Mouse (Mus musculus): ENCODE data around the gene Cep164.

The Cep164 gene

DNA sequence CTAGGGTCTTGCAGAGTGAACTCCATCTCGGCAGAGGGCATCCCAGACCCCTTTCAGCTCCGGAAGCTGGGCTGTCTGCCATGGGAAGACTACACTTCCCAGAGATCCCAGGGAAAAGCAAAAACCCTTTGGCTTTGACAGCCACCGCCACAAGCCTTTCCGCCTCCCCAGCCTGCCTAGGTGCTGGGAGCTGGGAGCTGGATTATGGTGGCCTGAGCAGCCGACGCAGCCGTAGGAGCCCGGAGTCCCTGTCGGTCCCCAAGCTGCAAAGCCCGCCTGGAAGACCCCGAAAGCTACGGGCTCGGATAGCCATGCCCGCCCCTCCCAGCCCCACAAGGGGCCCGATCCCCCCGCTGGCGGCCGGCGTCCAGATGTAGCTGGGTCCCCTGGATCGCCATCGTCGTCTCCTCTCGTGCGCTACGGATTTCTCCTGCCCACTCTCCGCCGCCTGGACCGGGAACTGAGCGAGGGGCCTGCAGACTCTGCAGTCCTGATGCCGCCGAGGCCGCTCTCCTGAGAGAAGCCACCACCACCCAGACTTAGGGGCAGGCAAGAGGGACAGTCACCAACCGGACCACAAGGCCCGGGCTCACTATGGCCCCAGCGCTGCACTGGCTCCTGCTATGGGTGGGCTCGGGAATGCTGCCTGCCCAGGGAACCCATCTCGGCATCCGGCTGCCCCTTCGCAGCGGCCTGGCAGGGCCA is 10.1 kb upstream of the Cep164 start, which contains the start of gene Bace1:
Gene Bace1 (plus strand): TSS at position 147 of the 705 bp plus-strand sequence.
- DNase-seq (ENCODE audit: low spot score): peak; percentile 68

DNA sequence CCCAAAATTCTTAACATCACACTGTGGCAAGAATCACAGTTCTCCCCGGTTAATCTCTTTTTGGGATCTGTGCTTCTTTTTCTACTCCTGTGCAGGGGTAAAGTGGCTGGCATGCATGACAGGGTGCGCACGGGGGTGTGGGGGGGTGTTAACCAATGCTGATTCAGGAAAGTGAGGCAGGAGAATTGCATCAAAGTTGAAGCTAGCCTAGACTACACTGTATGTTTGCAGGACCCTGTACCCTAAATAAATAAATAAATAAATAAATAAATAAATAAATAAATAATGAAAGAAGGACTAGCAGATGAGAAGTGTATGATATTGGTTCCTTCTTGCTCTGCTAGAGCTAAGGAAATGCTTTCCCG is 9.6 kb upstream of the Cep164 start:
- no peak for DNase-seq (ENCODE audit: low spot score)

DNA sequence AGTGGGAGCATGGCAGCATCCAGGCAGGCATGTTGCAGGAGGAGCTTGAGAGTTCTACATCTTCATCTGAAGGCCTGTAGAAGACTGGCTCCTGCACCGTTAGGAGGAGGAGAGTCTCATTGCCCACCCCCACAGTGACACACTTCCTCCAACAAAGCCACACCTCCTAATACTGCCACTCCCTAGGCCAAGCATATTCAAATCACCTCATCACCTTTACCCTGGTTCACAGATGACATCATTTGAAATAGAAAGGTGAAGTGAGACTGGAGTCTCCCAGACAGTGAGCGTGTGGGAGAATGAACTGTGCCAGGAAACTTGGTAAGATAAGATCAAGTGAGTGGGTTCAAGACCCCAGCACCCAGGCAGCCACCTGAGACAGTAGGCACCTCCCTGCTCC is 5.0 kb upstream of the Cep164 start:
- DNase-seq (ENCODE audit: low spot score): no peak

DNA sequence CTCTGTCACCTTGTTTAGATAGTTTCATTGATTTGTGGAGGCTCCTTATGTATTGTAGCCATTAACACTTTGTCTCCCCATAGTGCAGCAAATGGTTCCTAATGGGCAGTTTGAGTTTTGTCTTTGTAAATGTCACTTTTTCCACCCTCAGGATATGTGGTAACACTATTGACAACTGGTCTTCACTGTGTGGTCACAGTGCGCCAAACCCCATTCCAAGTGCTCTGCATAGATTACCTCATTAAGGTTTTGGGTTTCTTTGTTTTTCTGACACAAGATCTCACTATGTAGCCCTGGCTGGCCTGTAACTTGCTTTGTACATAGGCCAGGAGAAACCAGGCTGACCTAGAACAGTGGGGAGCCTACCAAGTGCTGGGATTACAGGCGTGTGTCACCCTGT is 4.4 kb upstream of the Cep164 start:
- DNase-seq (ENCODE audit: low spot score): no peak

DNA sequence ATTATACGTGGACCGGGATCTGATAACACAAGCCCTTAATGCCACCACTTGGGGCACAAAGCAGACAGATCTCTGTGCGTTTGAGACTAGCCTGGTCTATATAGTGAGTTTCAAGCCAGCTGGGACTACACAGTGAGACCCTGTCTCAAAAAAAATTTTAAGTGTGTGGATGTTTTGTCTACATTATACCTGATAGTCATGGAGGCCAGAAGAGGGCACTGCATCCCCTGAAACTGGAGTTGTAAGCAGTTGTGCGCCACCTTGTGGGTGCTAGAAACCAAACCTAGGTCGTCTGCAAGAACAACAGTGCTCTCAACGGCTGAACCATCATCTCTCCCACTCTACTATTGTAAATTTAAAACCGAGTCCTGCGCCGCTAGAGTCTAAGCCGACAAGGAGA is 616 bp upstream of the Cep164 start:
- no peak for DNase-seq (ENCODE audit: low spot score)

DNA sequence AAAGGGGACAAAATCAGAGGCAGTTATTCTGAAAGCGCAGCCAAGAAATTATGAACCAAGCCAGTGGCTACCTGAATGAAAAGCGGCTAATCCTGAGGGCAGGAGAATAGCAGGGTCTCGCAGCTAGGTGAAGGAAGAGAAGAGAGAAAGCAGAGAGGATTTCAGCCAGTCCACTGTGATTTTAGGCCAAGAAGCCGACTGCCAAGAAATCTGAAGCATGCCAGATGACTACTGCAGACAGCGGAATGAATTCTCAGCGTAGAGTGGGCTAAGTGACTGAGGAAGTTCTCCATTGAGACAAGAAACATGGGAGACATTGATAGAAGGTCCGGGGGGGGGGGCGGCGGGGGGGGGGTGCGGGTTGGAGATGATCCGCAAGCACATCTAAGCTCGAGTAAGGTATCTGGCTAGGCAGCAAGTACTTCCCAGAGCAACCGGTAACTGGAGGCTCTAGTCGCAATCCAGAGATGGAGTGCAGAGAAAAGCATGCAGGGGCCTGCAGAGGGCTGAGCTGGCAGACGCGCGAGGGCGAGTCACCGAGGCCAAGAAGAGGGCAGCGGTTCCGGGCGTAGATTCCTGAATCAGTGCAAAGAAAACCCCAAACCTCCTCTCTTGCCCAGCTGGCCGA is 714 bp downstream of the Cep164 start:
- no peak for DNase-seq (ENCODE audit: low spot score)

DNA sequence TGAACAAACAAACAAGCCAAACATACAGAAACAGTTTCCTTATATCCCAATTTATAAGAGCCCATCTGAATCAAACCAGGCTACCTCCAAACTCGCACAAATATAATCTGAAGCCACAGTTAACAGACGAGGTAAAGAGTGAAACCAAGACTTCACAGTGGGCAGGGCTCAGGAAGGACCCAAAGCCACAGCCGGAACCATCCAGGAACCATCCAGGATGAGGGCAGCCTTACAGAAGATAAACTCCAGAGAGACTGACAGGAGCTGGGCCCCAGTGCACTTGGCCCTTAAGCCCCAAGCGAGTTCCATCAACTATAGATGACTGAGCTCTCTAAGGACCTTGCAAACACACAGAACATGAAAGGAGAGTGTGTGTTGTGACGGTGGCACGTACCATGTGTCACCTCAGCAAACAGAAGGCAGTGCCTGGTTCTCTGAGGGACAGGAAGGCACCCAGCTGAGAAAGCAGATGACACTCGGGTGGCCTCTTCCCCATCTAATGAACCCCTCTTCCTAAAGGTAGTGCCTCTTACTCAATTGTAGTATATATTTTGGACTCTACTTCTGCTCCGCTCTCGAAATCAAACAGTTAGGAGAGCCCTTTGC is 10.0 kb downstream of the Cep164 start:
- no peak for DNase-seq (ENCODE audit: low spot score)

DNA sequence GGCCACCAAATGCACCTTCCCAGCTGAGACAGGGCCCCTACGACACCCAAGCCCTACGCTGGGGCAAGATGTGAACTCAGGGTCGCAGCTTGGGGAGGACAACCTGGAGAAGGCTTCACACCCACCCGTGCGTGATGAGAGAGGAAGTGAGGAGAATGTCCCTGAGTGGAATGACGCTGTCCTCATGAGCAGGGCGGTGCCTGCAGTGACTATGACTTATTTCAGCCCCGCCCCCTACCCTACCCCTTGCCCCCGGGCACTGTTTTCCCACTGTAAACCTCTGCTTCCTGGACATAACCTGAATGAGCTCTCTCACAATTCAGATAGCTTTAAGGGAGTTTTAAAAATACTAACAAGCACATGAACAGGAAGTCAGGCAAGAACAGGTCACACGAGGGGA is 13.0 kb downstream of the Cep164 start:
- no peak for DNase-seq (ENCODE audit: low spot score)

DNA sequence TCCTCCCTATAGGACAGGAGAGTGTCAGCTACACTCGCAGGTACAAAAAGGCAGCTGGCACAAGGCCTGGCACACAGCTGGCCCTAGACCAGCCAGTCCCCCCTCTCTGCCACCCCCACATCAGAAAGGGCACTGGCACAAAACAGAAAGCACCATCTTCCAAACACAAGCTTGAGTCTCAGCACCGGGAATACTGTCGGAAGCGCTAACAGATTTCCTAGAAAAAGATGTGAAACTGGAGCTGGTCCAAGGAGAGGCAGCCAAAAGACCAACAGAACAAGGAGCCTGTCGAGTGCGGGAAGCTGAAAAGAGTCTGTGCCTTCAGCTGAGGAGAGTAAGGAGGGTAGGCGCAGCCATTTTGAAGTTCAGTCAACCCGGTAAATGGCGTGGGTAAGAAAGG is 13.4 kb downstream of the Cep164 start:
- no peak for DNase-seq (ENCODE audit: low spot score)

DNA sequence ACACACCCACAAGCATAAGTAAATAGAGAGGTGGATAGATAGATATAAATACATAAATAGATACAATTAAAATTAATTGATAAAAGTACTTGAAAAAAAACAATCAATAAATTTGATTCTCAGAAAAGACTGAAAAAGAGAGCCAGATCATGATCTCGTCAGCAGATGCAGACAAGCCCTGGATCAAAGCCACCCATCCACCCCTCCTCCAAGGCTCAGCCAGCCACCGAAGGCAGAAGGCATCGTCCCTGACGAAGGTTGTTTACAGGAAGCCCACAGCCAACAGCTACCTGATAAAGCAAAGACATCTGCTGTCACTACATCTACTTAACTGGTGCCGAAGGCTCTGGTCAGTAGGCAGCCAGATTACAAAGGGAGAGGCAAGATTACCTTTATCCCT is 16.5 kb downstream of the Cep164 start:
- no peak for DNase-seq (ENCODE audit: low spot score)

DNA sequence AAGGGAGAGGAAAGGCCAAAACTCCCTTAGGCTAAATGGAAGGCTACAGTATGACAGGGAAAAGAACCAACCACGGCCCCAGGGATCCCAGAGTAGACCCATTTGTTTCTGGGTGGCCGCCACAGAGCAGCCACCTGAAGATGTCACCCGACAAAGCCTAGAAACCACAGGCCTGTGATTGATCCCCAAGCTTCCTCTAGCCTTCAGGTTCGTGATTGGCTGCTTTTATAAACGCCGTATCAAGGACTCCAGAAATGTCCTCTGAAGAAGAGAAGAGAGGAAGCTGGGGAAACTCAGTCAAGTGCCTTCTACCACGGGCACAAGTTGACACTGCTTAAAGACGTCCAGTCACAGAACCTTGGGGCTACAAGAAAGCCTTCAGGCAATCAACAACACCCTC is 20.7 kb downstream of the Cep164 start:
- DNase-seq (ENCODE audit: low spot score): no peak

DNA sequence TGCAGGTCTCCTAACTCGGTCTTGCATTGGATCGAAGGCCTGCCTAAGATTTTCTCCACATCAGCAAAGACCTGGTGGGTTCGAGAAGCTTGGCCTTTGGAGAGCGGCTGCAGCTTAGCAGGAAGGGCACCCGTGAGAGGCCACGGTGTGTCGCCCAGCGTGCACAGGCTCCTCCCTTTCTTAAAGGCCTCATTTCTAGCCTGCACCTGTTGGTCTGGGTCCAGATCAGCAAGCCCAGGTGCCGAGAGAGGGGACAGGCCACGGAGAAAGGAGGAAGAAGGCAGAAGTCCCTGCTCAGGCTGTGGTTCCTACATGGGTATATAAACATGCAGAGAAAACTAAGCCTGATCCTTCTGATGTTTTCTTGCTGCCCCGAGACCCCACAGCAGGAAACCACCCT is 21.2 kb downstream of the Cep164 start:
- no peak for DNase-seq (ENCODE audit: low spot score)

DNA sequence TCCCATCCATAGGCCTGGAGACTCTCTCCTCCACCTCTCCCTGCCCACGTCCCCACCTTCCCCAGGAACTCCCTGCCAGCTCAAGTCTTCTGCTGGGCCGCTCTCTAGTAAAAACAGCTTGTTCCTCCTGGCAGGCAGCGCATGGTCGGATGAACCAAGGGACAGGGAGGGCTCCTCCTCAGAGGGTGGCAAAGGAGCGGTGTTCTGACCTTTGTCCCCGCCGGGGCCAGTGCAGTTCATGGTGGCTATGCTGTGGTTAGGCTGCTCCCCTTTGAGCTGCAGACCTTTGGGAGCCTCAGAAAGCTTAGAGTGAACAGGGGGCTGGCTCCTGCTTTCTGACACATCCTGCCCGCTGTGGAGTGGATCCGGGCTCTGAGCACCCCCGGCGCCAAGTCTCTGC is 21.6 kb downstream of the Cep164 start:
- DNase-seq (ENCODE audit: low spot score): no peak

DNA sequence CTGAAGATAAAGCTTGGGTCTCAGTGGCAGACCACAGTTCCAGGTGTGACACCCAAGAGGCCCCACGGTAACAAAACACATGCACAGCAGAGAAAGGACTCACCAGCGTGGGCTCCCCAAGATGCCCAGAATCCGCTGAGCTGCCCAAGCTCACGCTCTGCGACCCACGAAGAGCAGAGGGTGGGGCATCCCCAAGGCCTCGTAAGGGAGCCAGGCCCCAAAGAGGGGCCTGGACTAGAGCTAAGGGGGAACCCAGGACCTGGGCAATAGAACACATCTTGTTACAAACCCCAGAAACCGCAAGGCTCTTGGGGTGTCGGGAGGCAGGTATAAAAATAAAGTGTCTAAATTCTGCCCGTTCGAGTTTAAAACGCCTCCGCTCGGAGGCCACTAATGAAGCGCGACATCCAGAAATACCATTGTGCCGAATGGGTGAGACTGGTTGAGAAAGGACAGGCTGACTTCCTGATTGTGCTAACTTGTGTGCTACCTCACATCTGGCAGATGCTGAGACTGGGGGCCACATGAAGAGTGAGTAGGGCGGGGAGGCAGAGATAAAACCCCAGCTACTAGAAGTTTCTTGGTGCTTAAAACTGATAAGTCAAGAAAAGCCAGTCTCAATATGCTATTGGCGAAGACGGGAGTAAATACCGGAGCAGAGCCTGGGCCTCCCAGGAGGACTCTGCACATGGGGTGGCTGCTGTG is 25.3 kb downstream of the Cep164 start:
- no peak for DNase-seq (ENCODE audit: low spot score)

DNA sequence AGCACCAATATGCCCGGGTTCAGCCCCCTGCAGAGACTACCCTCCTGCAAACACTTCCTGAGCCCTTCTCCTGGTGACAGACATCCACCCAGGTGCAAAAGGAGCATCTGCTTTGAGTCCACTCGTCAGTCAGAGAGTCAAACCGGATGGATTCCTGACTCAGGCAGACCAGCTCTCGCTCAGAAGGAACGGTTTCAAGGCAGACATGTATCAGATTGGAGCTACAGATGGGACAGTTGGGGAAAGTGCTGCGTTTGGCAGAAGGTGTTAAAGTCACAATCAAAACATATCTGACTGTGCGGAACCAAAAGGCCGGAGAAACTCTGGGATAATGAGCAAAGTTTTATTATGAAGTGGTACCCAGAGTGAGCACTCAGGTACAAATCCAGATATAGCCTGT is 29.1 kb downstream of the Cep164 start:
- no peak for DNase-seq (ENCODE audit: low spot score)

DNA sequence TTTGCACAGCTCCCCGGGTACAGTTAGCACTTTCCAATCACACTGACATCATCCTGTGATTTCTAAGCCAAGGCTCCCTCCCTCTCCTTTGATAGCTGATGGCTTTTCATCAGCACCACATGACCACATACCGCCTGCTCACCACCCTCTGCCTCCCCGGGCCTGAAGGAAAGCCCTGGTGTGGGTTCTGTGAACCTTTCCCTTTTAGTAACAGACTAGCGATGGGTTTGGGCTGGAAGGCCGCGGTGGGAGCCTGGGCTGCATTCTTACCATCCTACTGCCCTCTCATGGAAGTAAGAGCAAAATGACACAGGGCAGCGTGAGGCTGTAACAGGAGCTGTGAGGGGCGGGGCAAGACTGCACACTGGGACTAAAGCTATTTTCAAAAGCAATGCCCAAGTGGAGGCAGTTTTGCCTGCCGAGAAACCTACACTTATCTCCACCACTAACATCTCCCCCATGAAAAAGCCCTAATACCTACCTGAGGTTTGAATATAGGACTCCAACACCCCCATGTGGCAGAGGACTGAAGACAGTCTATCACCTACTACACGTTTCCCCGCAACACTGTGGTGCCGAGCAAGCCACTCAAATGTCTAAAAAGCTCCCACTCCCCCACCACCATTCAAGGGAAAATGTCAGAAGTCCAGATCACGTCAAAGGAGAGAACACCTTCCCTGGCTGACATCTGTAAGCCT is 29.9 kb downstream of the Cep164 start:
- no peak for DNase-seq (ENCODE audit: low spot score)

DNA sequence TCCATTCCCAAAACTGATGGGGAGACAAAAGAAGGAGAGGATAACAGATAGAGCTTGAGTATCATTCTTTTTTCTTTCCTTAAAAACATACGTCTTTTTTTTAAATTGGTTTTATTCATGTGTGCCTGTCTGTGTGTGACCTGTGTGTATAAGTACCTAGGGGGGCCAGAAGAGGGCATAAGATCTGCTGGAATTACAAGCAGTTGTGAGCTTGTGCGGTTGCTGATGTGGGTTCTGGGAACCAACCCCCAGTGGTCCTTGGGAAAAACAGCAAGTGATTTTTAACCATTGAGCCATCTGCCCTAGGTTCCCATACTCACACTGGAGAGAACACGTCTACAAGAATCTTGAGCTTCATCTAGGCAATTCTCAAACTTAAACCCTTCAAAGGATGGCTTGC is 31.2 kb downstream of the Cep164 start:
- no peak for DNase-seq (ENCODE audit: low spot score)

DNA sequence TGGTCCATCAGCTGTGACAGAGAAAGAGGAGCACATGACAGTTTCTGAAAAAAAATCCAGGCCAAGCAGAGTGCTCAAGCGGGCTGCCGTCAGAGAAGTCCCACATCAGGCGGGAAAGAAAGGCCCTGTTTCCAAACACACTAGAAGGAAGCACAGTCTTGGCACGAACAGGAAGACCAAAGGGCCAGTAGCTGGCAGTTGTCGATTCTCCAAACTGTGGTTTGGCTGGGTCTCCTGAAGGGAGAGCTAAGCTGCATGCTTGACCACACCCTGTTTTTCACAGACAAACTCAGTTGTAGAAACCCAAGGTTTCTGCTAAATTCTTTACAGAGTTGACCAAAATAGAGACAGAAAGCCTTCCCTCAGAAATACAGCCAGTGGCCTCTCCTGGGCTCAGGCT is 32.8 kb downstream of the Cep164 start:
- no peak for DNase-seq (ENCODE audit: low spot score)

DNA sequence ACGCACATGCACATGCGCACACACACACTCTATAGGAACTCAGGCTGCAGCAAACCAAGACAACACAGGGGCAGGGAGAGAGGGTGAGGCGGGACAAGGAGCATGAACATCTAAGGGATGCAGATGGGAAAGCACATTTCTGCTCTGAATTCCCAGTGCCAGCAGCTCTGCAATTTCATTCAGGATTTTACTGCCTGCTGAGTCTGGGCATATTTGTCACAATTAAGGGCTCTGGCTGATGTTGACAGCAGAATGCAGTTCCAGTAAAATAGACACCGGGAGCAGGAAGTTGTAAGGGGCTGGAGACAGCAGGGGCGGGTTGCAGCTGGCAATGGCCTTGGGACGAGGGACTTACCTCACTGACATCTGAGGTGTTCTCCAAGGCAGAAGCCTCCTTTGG is 34.8 kb downstream of the Cep164 start:
- DNase-seq (ENCODE audit: low spot score): no peak

DNA sequence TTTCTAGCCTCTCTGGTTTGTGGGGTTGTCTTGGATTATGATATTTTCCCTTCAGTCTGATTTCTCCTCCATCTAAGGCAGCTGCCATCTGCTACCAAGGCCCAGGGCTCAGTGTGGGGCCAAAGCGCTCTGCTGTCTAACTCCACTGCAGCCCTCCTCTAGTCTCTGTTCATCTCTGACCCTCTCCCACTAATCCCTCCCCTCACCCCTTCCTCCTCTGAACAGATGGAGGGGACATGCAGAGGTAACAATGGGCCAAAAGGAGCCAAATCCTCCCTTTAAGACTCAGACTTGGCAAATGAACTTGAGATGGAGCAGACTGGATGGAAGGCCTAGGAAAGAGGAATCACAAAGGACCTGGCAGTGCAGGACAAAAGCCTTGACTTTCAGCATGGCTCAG is 36.3 kb downstream of the Cep164 start:
- no peak for DNase-seq (ENCODE audit: low spot score)

DNA sequence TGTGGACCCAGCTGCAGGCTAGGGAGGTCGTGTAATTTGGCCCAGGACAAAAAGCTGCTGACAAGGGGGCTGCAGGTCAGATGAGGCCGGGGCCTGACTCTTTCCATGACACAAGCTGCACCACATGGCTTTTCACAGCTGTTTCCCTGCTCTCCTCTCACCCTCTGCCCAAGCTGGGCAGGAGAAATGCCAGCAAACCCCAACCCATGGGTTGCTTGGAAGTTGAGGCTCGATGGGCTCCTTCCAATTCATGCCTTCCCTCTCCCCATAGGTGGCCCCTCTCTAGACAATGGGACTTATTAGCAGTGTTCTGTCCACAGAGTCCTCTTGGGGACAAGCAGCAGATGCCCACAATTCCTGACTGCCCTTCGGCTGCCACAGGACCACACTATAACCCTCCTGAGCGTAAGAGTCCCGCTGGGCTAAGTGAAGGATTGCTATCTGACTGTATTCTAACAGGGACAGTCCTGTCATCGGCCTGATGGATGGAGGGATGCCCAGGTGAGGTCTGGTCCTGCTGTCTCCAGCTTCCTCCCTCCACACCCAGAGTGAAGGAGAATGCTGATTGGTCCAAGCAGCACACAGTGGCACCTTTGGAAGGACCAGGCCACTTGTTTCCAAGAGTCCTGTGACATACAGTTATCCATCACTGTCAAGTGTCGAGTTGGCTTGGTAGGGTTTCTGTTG is 36.9 kb downstream of the Cep164 start:
- DNase-seq (ENCODE audit: low spot score): no peak

DNA sequence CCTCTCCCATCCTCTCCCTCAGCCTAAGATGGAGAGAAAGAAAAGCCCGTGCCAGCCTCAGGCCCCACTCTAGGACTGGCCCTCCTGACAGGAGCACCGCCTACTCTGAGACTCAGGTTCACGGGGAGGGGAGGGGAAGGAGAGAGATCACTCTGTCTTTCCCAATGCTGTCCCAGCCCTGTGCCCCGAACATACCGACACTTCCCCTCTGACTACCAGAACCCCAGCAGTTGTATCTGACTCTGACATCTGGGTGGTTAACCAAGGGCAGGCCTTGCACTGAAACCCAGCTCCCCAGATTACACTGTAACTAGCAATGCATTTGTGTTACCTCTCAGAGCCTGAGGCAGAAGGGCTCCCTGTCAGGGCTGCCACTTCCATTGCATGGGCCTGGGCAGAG is 40.1 kb downstream of the Cep164 start:
- no peak for DNase-seq (ENCODE audit: low spot score)

Measured in ovary, postnatal 10 days (tissue).